Mouse (Mus musculus) layer of hippocampus, adult 6 months (tissue): ENCODE data around the gene Ctbp1. TPM values are rescaled to one million over a fixed set of nuclear protein-coding genes. Genes with fewer than 3 reads are reported as not detected.

ENCODE experiments used
- long read RNA-seq, 2 experiments: library from polyadenylated mRNA; unstranded; transcript quantifications; one replicate each; pipeline ENCODE4 v2.0.0; 2019 to 2020
- polyA plus RNA-seq: library from polyadenylated mRNA; unstranded; fragments of <200 nt; fragmentation: Nextera tagmentation; gene quantifications from 2 replicates; pipeline ENCODE4 v1.2.3, GENCODE M21; 2021

The Ctbp1 gene
- polyA plus RNA-seq = 61.3 and 74.6 TPM in 2 replicates
- long read RNA-seq, experiment 1, transcript Ctbp1-201 (9 exons, 2,279 nt) = major isoform, 15 of 140 reads
- long read RNA-seq, experiment 1, transcript Ctbp1-211 (10 exons, 2,436 nt) = minor isoform, 12 of 140 reads
- long read RNA-seq, experiment 1, partial matches to known transcripts = 37 of 140 reads
- long read RNA-seq, experiment 1, other reads (novel, unspliced or antisense) = 73 of 140 reads
- long read RNA-seq, experiment 2, transcript Ctbp1-201 (9 exons, 2,279 nt) = major isoform, 92 of 761 reads
- long read RNA-seq, experiment 2, transcript Ctbp1-211 (10 exons, 2,436 nt) = minor isoform, 86 of 761 reads
- long read RNA-seq, experiment 2, partial matches to known transcripts = 51 of 761 reads
- long read RNA-seq, experiment 2, other reads (novel, unspliced or antisense) = 527 of 761 reads

GRCm38 (mm10) chr5:33274953-33275454 lies at the start of gene Ctbp1:
Ctbp1 (minus strand) TSS chr5:33274994.

GRCm38 (mm10) chr5:33218081-33218480 lies 56.7 kb downstream of the Ctbp1 start, which contains the start of gene Spon2:
Spon2 (minus strand) TSS chr5:33218455.

Other genes with a start within 250 kb of the Ctbp1 start
- gene Slc5a1, start 170.8 kb downstream of the Ctbp1 start, polyA plus RNA-seq = 0.20 and 0.25 TPM in 2 replicates
- gene Spon2, start 56.5 kb downstream of the Ctbp1 start, polyA plus RNA-seq = 0.08 TPM in 1 of 2 replicates, not detected in the other
- gene Maea, start 60.5 kb upstream of the Ctbp1 start, polyA plus RNA-seq = 89.1 and 90.8 TPM in 2 replicates
- gene Uvssa, start 103.6 kb upstream of the Ctbp1 start, polyA plus RNA-seq = 1.6 and 2.6 TPM in 2 replicates
- not detected in 2 replicates for gene Nkx1-1, start 159.0 kb upstream of the Ctbp1 start, polyA plus RNA-seq